Mouse (Mus musculus) cerebellum, adult 8-10 months (tissue): ENCODE results near the gene Glis2.

Experiments used
- DNase-seq: peaks from one replicate; pipeline ENCODE4 v3.0.0; 2022

Gene Glis2

DNA sequence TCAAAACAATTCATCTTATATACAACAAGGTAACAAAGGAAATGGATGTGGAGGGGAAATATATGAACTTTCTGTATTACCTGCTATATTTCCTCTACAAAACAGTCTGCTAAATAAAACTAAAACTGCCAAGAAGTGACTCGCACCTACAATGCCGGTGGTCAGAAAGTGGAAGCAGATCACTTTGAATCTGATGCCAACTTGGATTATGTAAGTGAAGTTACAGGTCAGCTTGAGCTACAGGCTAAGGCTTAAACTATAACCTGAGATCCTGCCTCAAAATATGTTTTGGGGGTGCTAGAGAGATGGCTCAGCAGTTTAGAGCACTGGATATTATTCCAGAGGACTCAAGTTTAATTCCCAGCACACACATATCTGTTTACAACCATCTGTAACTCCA, 71.2 kb downstream of the Glis2 start:
- no peak for DNase-seq

- peak; percentile 90 for DNase-seq
Measured at GRCm38 (mm10) chr16:4667190-4667808, 72.8 kb downstream of the Glis2 start.

DNA sequence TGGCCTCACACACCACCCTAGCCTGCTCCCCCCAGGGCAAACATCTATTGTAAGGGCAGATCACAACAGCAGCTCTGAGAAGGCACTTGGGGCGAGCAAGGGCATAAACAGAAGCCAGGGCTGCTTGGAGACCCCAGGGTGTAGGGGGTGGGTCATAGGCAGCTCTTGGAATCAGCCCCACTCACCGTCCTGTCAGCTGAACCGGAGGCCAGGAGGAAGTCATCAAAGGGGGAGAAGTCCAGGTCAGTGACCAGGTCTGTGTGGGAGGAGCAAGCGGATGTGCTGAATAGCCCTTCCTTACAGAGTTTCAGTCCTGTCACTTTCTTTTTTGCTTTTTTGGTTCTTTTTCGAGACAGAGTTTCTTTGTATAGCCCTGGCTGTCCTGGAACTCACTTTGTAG, 75.8 kb downstream of the Glis2 start:
- no peak for DNase-seq

- no peak for DNase-seq
Measured at GRCm38 (mm10) chr16:4674091-4674490, 79.6 kb downstream of the Glis2 start.
